Mouse (Mus musculus) G1E (cell line): ENCODE measurements around the gene Vegfb.

Source experiments
- CTCF ChIP-seq: IDR thresholded peaks from 2 replicates; pipeline ENCODE4 v1.5.1; 2012; ENCODE audit warnings: low read depth, low read length, inconsistent platforms, mixed read lengths
- GATA1 ChIP-seq: IDR thresholded peaks from 2 replicates; pipeline ENCODE4 v1.6.1; 2012; ENCODE audit warnings: borderline replicate concordance, low read length, inconsistent platforms, mixed read lengths
- GATA2 ChIP-seq: IDR thresholded peaks from 2 replicates; pipeline ENCODE4 v1.6.1; 2012; ENCODE audit warnings: low read depth, low read length, inconsistent platforms, borderline replicate concordance

DNA sequence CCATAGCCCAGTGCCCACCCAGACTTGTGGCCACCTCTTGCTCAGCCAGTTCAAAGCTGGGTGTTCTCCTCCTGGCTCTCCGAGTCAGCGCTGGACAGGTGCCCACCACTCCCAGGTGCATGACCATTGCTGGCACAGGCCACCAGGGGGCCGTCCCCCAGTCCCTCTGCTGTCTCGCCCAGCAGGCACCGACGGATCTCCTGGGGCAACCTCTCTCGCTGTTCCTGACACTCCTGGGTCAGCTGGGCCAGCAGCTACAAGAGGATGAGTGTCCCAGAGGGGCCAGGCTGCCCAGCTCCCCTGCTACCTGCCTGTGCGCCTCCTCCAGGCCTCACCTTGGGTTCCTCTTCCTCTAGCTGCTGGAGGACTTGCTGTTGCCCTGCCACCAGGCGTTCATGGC lies 33.4 kb downstream of the Vegfb start:
- TF ChIP-seq CTCF, result peak; percentile 53; the same call in 1 of the 2 replicates
- no peak for TF ChIP-seq GATA1
- no peak for TF ChIP-seq GATA2
